ENCODE assay signal across 10 mouse cellular contexts in the genomic region with DNA sequence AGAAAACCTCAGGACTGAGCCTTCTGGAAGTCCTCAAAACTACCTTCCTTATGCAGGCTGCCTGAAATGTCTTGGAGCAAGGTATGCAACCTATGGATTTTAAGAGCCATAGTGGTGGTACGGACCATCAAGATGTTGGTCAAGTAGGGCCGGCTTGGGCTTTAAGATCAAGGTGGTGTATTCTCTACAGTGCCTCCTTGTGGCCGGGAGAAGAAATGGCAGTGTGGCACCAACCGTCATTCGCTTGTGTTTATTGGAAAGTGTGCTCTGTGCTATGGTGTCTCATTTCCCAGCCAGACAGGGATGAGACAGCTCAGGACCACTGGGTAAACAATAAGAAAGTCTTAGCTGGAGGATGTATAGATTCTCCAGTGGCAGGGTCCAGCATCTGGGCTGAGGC.
DNase-seq lines count a peak whose midpoint lies in the region; ATAC-seq and TF ChIP-seq lines count a peak whose summit lies in the region.
"Had no signal": no experiment of that assay in that cellular context is flagged by ENCODE, and none has a peak within 500 bp of the region (broad histone marks: within the 10 kb centered on the region; RNA-seq: fewer than 3 reads in every experiment).

No protein-coding gene starts in this region.

- no peak overlapping the region for H3K4me2 ChIP-seq in heart, postnatal 0 days (ENCODE audit: low read depth, low read length)
- H3K4me2 ChIP-seq in forebrain, embryonic 12.5 days, result no peak overlapping the region
- H3K4me2 ChIP-seq: kidney, embryonic 15.5 days had no signal

- no peak for ATAC-seq in heart, postnatal 0 days (ENCODE audit: insufficient read depth, low read depth)
- no peak for ATAC-seq in frontal cortex, adult (ENCODE audit: low TSS enrichment)
- ATAC-seq in forebrain, embryonic 12.5 days (ENCODE audit: low FRiP score), result no peak

- peak; percentile 29 for TF ChIP-seq CTCF in heart, postnatal 0 days (IDR thresholded peaks at IDR 0.05; ENCODE audit: low read depth)
- peak; percentile 51 for TF ChIP-seq CTCF in lung, adult 2 months (IDR thresholded peaks at IDR 0.05; ENCODE audit: insufficient read depth, low read length)
- TF ChIP-seq CTCF in ES-Bruce4 (IDR thresholded peaks at IDR 0.05; ENCODE audit: low read depth, low read length), result peak; percentile 62
- peak; percentile 47; the same call in 1 of the 2 replicates for TF ChIP-seq CTCF in brain, embryonic 14.5 days (IDR thresholded peaks at IDR 0.05; ENCODE audit: borderline replicate concordance, extremely low read depth, insufficient read depth, insufficient read length)

- no peaks in the 10 kb centered on the region for H3K9me3 ChIP-seq in heart, postnatal 0 days (replicated peaks; ENCODE audit: control insufficient read depth, low read length)
- no peaks in the 10 kb centered on the region for H3K9me3 ChIP-seq in ES-Bruce4 (replicated peaks; ENCODE audit: control insufficient read depth, insufficient read depth, low read length, poor library complexity, severe bottlenecking)
- H3K9me3 ChIP-seq in forebrain, embryonic 12.5 days, result no peaks in the 10 kb centered on the region
- H3K9me3 ChIP-seq: kidney, embryonic 15.5 days had no signal

- WGBS in heart, postnatal 0 days, result 51% methylated on average over 5 of the region's 5 CpGs
- 64% methylated on average over 5 of the region's 5 CpGs for WGBS in lung, adult 2 months
- 63% methylated on average over 5 of the region's 5 CpGs for WGBS in forebrain, embryonic 12.5 days

- no peak for DNase-seq in heart, postnatal 0 days (ENCODE audit: low spot score)
- no peak for DNase-seq in heart, postnatal 36 days
- no peak for DNase-seq in lung, adult 2 months
- DNase-seq in lung, postnatal 10 days, result no peak
- DNase-seq in brain, embryonic 14.5 days (ENCODE audit: low read depth), result no peak
- DNase-seq: cerebellum, postnatal 36 days had no signal

- no peak for TF ChIP-seq POLR2A in lung, adult 2 months (IDR thresholded peaks at IDR 0.05; ENCODE audit: borderline replicate concordance, extremely low read depth, low read depth, low read length)
- no peak for TF ChIP-seq POLR2A in ES-Bruce4 (IDR thresholded peaks at IDR 0.05; ENCODE audit: insufficient read depth, low read length)
- no peak for TF ChIP-seq POLR2A in brain, embryonic 14.5 days (IDR thresholded peaks at IDR 0.05; ENCODE audit: borderline replicate concordance, extremely low read depth, insufficient read depth, insufficient read length, poor library complexity, severe bottlenecking)

- H3K27me3 ChIP-seq in heart, postnatal 0 days (ENCODE audit: control insufficient read depth, insufficient read depth, low read length), result no peaks in the 10 kb centered on the region
- H3K27me3 ChIP-seq in ES-Bruce4 (ENCODE audit: control insufficient read depth, insufficient read depth, low read length, poor library complexity, severe bottlenecking), result no peaks in the 10 kb centered on the region
- no peaks in the 10 kb centered on the region for H3K27me3 ChIP-seq in forebrain, embryonic 12.5 days
- H3K27me3 ChIP-seq: kidney, embryonic 15.5 days had no signal

- no peak overlapping the region for H3K4me3 ChIP-seq in heart, postnatal 0 days (ENCODE audit: low read depth, low read length)
- H3K4me3 ChIP-seq in lung, adult 2 months (replicated peaks; ENCODE audit: extremely low read depth, low read depth, low read length), result no peak overlapping the region
- no peak overlapping the region for H3K4me3 ChIP-seq in ES-Bruce4 (ENCODE audit: low read depth, low read length)
- H3K4me3 ChIP-seq in forebrain, embryonic 12.5 days (replicated peaks), result no peak overlapping the region
- H3K4me3 ChIP-seq: kidney, embryonic 15.5 days had no signal

- no peak for TF ChIP-seq EP300 in heart, postnatal 0 days (IDR thresholded peaks at IDR 0.05; ENCODE audit: low read depth)
- no peak for TF ChIP-seq EP300 in ES-Bruce4 (IDR thresholded peaks at IDR 0.05; ENCODE audit: insufficient read depth, low read depth, low read length)

- H3K9ac ChIP-seq in heart, postnatal 0 days (replicated peaks; ENCODE audit: low read depth, low read length), result no peak overlapping the region
- no peak overlapping the region for H3K9ac ChIP-seq in ES-Bruce4 (ENCODE audit: low read depth, poor library complexity, severe bottlenecking)
- H3K9ac ChIP-seq in forebrain, embryonic 12.5 days, result no peak overlapping the region
- H3K9ac ChIP-seq: kidney, embryonic 15.5 days had no signal

- no peak overlapping the region for H3K27ac ChIP-seq in heart, postnatal 0 days (ENCODE audit: low read depth)
- H3K27ac ChIP-seq in ES-Bruce4 (ENCODE audit: insufficient read depth, low read length), result no peak overlapping the region
- no peak overlapping the region for H3K27ac ChIP-seq in forebrain, embryonic 12.5 days
- H3K27ac ChIP-seq: kidney, embryonic 15.5 days had no signal

- no peaks in the 10 kb centered on the region for H3K36me3 ChIP-seq in heart, postnatal 0 days (replicated peaks; ENCODE audit: control insufficient read depth, insufficient read depth, low read length)
- no peaks in the 10 kb centered on the region for H3K36me3 ChIP-seq in ES-Bruce4 (ENCODE audit: control insufficient read depth, insufficient read depth, low read length, poor library complexity, severe bottlenecking)
- no peaks in the 10 kb centered on the region for H3K36me3 ChIP-seq in forebrain, embryonic 12.5 days (replicated peaks)
- H3K36me3 ChIP-seq: kidney, embryonic 15.5 days had no signal

- intact Hi-C loops in heart, postnatal 36 days (cut with DNase I), result loop anchor here (5.0 kb wide), 1 partner anchor 180 kb away; no protein-coding TSS in a partner anchor

- no peaks in the 10 kb centered on the region for H3K4me1 ChIP-seq in heart, postnatal 0 days (ENCODE audit: control insufficient read depth, insufficient read depth)
- H3K4me1 ChIP-seq in lung, adult 2 months (ENCODE audit: control insufficient read depth, insufficient read depth, low read length), result no peaks in the 10 kb centered on the region
- peaks cover 1% of the 10 kb centered on the region for H3K4me1 ChIP-seq in ES-Bruce4 (ENCODE audit: control insufficient read depth, insufficient read depth, low read length)
- H3K4me1 ChIP-seq in forebrain, embryonic 12.5 days, result peaks cover 26% of the 10 kb centered on the region
